Mouse (Mus musculus): ENCODE measurements around the gene Map3k14.

DNA sequence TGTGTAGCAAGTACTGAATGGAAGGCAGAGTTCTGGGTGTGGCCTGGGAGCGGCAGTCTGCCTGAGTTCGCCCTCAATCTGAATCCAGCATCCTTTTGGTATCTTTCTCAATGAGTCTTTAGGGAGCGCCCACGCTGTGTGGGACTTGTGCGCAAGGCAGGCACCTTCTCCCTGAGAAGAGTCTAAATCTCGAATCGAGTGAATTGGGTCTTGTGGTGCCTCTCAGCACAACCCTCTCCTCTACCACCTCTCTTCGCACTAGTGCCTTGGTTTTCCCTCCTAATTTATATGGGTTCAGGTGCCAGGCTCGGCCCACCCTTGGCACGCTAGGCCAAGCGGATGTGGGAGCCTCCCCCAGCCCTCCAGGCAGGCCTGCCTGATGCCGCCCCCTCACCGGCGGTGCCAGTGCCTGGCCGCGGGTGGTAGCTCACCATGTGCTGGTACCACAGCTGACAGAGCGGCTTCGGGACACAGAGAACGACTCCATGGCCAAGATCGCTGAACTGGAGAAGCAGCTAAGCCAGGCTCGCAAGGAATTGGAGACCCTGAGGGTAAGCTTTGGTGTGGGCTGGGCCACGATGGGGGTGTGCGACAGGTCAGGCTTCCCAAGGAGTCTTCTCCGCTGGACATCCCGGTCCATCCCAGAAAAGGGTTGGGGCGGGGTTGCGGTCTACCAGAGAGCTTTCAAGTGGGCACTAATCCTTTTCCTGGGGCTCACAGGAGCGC, 74.9 kb downstream of the Map3k14 start:
- TF ChIP-seq CTCF (IDR thresholded peaks at IDR 0.05; ENCODE audit: extremely low read depth, insufficient read length, insufficient replicate concordance, low read depth, low read length) (no peak), POLR2A (IDR thresholded peaks at IDR 0.05; ENCODE audit: low read depth, low read length) (no peak)

All from small intestine, adult 2 months (tissue).